Mouse (Mus musculus) liver, adult 2 months (tissue): ENCODE results near the gene B3galt5. TPM values are rescaled to one million over a fixed set of nuclear protein-coding genes. Genes with fewer than 3 reads are reported as not detected.

ENCODE experiments used
- DNase-seq: peaks from one replicate; pipeline ENCODE4 v3.0.0-alpha.2; 2011; ENCODE audit warnings: low read depth, low spot score; ENCODE audit errors: extremely low read depth
- H3K27ac ChIP-seq: fragments of 200-500 bp; replicated peaks from 2 replicates; pipeline ENCODE4 v1.5.1; 2012; ENCODE audit warnings: low read depth, mild to moderate bottlenecking, control low read depth, inconsistent platforms, low read length; ENCODE audit not compliant: insufficient read depth
- H3K27me3 ChIP-seq: fragments of 200-500 bp; 2 replicates; pipeline ENCODE4 v1.6.1; 2012; ENCODE audit warnings: mild to moderate bottlenecking, moderate library complexity, low read length, inconsistent platforms; ENCODE audit not compliant: control insufficient read depth, insufficient read depth
- H3K36me3 ChIP-seq: fragments of 200-500 bp; 2 replicates; pipeline ENCODE4 v1.6.1; 2012; ENCODE audit warnings: low read length, inconsistent platforms; ENCODE audit not compliant: control insufficient read depth, insufficient read depth
- H3K4me1 ChIP-seq: fragments of 200-500 bp; 2 replicates; pipeline ENCODE4 v1.6.1; 2011; ENCODE audit warnings: low read length; ENCODE audit not compliant: control insufficient read depth, insufficient read depth
- H3K4me3 ChIP-seq: fragments of 200-500 bp; 2 replicates; pipeline ENCODE4 v1.5.1; 2011; ENCODE audit warnings: low read depth, mild to moderate bottlenecking, control low read depth, low read length, moderate library complexity; ENCODE audit not compliant: insufficient read depth
- H3K79me2 ChIP-seq: fragments of 200-500 bp; 2 replicates; pipeline ENCODE4 v1.6.1; 2012; ENCODE audit warnings: inconsistent platforms, mild to moderate bottlenecking, low read length, moderate library complexity; ENCODE audit not compliant: control insufficient read depth, insufficient read depth
- H3K9ac ChIP-seq: fragments of 200-500 bp; 2 replicates; pipeline ENCODE4 v1.6.1; 2012; ENCODE audit warnings: low read depth, mild to moderate bottlenecking, control low read depth, inconsistent platforms, low read length
- CTCF ChIP-seq: fragments of 200-500 bp; IDR thresholded peaks from 2 replicates; pipeline ENCODE4 v1.5.1; 2011; ENCODE audit warnings: low read depth, low read length, control low read depth
- POLR2A ChIP-seq: fragments of 200-500 bp; IDR thresholded peaks from 2 replicates; pipeline ENCODE4 v1.6.1; 2011; ENCODE audit warnings: low read length, control low read depth; ENCODE audit not compliant: insufficient read depth; ENCODE audit errors: extremely low read depth
- WGBS: fragments of 180-500 bp; shearing (Covaris S2); methylation state at CpG from one replicate; pipeline ENCODE4 v1.1.7; 2018; 5-methylcytosine and 5-hydroxymethylcytosine counted together
- polyA plus RNA-seq: library from polyadenylated mRNA; depleted of rRNA; stranded (reverse); fragments of >200 nt; gene quantifications from 2 replicates; pipeline ENCODE4 v1.2.3, GENCODE M21; 2012
- total RNA-seq: library from RNA; depleted of rRNA; stranded (reverse); fragments of >200 nt; gene quantifications from 2 replicates; pipeline ENCODE4 v1.2.3, GENCODE M21; 2014

B3galt5 gene
- total and polyA plus RNA-seq, 2 experiments: 0.09 TPM; not detected in 1

- Histone ChIP-seq H3K36me3 (no peaks in the 10 kb centered on the region), H3K27me3 (no peaks in the 10 kb centered on the region), H3K27ac (no peak overlapping the region), H3K79me2 (no peaks in the 10 kb centered on the region), H3K4me1 (no peaks in the 10 kb centered on the region), H3K4me3 (no peak overlapping the region), H3K9ac (no peak overlapping the region)
- no peak for DNase-seq
- no peak for TF ChIP-seq CTCF
- TF ChIP-seq POLR2A: no peak
- WGBS: 78% methylated on average over 11 of the region's 11 CpGs
These were observed 33.9 kb upstream of the B3galt5 start for GRCm38 (mm10) chr16:96201485-96202232.

- WGBS: 84% methylated on average over 10 of the region's 10 CpGs
- H3K4me3 ChIP-seq: no peak overlapping the region
- no peaks in the 10 kb centered on the region for H3K36me3 ChIP-seq
- no peaks in the 10 kb centered on the region for H3K4me1 ChIP-seq
- no peaks in the 10 kb centered on the region for H3K79me2 ChIP-seq
- H3K9ac ChIP-seq: no peak overlapping the region
- TF ChIP-seq POLR2A (no peak), CTCF (no peak)
- no peak for DNase-seq
- H3K27ac ChIP-seq: no peak overlapping the region
- H3K27me3 ChIP-seq: no peaks in the 10 kb centered on the region
These were observed 25.8 kb upstream of the B3galt5 start for GRCm38 (mm10) chr16:96209789-96210188.

- H3K27me3 ChIP-seq: no peaks in the 10 kb centered on the region
- no peak for DNase-seq
- no peaks in the 10 kb centered on the region for H3K36me3 ChIP-seq
- H3K27ac ChIP-seq: no peak overlapping the region
- 87% methylated on average over 7 of the region's 7 CpGs for WGBS
- no peak overlapping the region for H3K9ac ChIP-seq
- no peaks in the 10 kb centered on the region for H3K4me1 ChIP-seq
- TF ChIP-seq CTCF: no peak
- no peak overlapping the region for H3K4me3 ChIP-seq
- H3K79me2 ChIP-seq: no peaks in the 10 kb centered on the region
These were observed 24.7 kb upstream of the B3galt5 start for GRCm38 (mm10) chr16:96210856-96211255.

- Histone ChIP-seq H3K4me1 (no peaks in the 10 kb centered on the region), H3K9ac (no peak overlapping the region), H3K27ac (no peak overlapping the region), H3K4me3 (no peak overlapping the region), H3K79me2 (no peaks in the 10 kb centered on the region), H3K27me3 (no peaks in the 10 kb centered on the region), H3K36me3 (no peaks in the 10 kb centered on the region)
- WGBS: 94% methylated on average over 4 of the region's 4 CpGs
- DNase-seq: no peak
- TF ChIP-seq POLR2A: no peak
- no peak for TF ChIP-seq CTCF
These were observed 22.6 kb upstream of the B3galt5 start for GRCm38 (mm10) chr16:96213027-96213426.

GRCm38 (mm10) chr16:96221491-96221890 lies 14.1 kb upstream of the B3galt5 start:
- Histone ChIP-seq H3K79me2 (no peaks in the 10 kb centered on the region), H3K4me1 (no peaks in the 10 kb centered on the region), H3K36me3 (no peaks in the 10 kb centered on the region), H3K27me3 (no peaks in the 10 kb centered on the region), H3K4me3 (no peak overlapping the region), H3K27ac (no peak overlapping the region), H3K9ac (no peak overlapping the region)
- WGBS: 77% methylated on average over 5 of the region's 5 CpGs
- no peak for DNase-seq
- TF ChIP-seq CTCF (no peak), POLR2A (no peak)

- H3K9ac ChIP-seq: no peak overlapping the region
- no peak for DNase-seq
These were observed 13.6 kb upstream of the B3galt5 start for GRCm38 (mm10) chr16:96221959-96222358.

More at GRCm38 (mm10) chr16:96221959-96222358, 13.6 kb upstream of the B3galt5 start:
- H3K27ac ChIP-seq: no peak overlapping the region
- H3K79me2 ChIP-seq: no peaks in the 10 kb centered on the region
- no peaks in the 10 kb centered on the region for H3K36me3 ChIP-seq
- no peak for TF ChIP-seq CTCF
- TF ChIP-seq POLR2A: no peak
- WGBS: 75% methylated on average over 3 of the region's 3 CpGs
- H3K27me3 ChIP-seq: no peaks in the 10 kb centered on the region
- no peak overlapping the region for H3K4me3 ChIP-seq
- no peaks in the 10 kb centered on the region for H3K4me1 ChIP-seq
